Mouse (Mus musculus) kidney, postnatal 10 days (tissue): Measurements from ENCODE around the gene Astn2.

Experiments used
- DNase-seq: peaks from one replicate; pipeline ENCODE4 v3.0.0; 2021; ENCODE audit warnings: mixed read lengths

Astn2 gene

GRCm38 (mm10) chr4:65959188-65959759, 445.1 kb downstream of the Astn2 start:
- DNase-seq: no peak

GRCm38 (mm10) chr4:65958369-65959187, 445.8 kb downstream of the Astn2 start:
- no peak for DNase-seq

GRCm38 (mm10) chr4:65951918-65952317, 452.5 kb downstream of the Astn2 start:
- no peak for DNase-seq

- DNase-seq: no peak
Observed at GRCm38 (mm10) chr4:65947141-65947649, 457.2 kb downstream of the Astn2 start.

GRCm38 (mm10) chr4:65946021-65946420, 458.4 kb downstream of the Astn2 start:
- no peak for DNase-seq

GRCm38 (mm10) chr4:65930901-65931300, 473.5 kb downstream of the Astn2 start:
- DNase-seq: no peak

GRCm38 (mm10) chr4:65920294-65920693, 484.1 kb downstream of the Astn2 start:
- no peak for DNase-seq

GRCm38 (mm10) chr4:65916027-65917008, 488.1 kb downstream of the Astn2 start:
- DNase-seq: no peak

- no peak for DNase-seq
Observed at GRCm38 (mm10) chr4:65912247-65912942, 492.0 kb downstream of the Astn2 start.

GRCm38 (mm10) chr4:65907660-65908059, 496.8 kb downstream of the Astn2 start:
- DNase-seq: no peak

- no peak for DNase-seq
Observed at GRCm38 (mm10) chr4:65904963-65905362, 499.4 kb downstream of the Astn2 start.

- DNase-seq: no peak
Observed at GRCm38 (mm10) chr4:65896092-65897027, 508.1 kb downstream of the Astn2 start.

- no peak for DNase-seq
Observed at GRCm38 (mm10) chr4:65888332-65888993, 515.9 kb downstream of the Astn2 start.

- no peak for DNase-seq
Observed at GRCm38 (mm10) chr4:65886862-65887261, 517.5 kb downstream of the Astn2 start.

- DNase-seq: no peak
Observed at GRCm38 (mm10) chr4:65885921-65886320, 518.5 kb downstream of the Astn2 start.

- DNase-seq: no peak
Observed at GRCm38 (mm10) chr4:65874236-65874781, 530.1 kb downstream of the Astn2 start.

- DNase-seq: no peak
Observed at GRCm38 (mm10) chr4:65864551-65864950, 539.9 kb downstream of the Astn2 start.

- DNase-seq: no peak
Observed at GRCm38 (mm10) chr4:65843191-65843590, 561.2 kb downstream of the Astn2 start.

- no peak for DNase-seq
Observed at GRCm38 (mm10) chr4:65839550-65840000, 564.8 kb downstream of the Astn2 start.

- DNase-seq: no peak
Observed at GRCm38 (mm10) chr4:65838781-65839180, 565.6 kb downstream of the Astn2 start.
